Mouse (Mus musculus): Measurements from ENCODE around the gene Gm17324. TPM values are rescaled to one million over a fixed set of nuclear protein-coding genes. Genes with fewer than 3 reads are reported as not detected.
"Not testable (repeated sequence)": the region's sequence is repeated elsewhere in the genome, so short reads cannot be mapped to it uniquely, and the experiment has no call there.

Gene Gm17324
- polyA plus RNA-seq (2014; fragmentation: Nextera tagmentation; extraction: Ambion mirVana) = 0.72 and 0.80 TPM in 2 replicates

- ATAC-seq (replicated peaks; ENCODE audit: low FRiP score) (peak; percentile 97), DNase-seq (ENCODE audit: low spot score) (peak; percentile 95)
- peak within 1 kb of the TSS; percentile 97 for H3K4me3 ChIP-seq (ENCODE audit: low read depth, low read length)
- H3K27ac ChIP-seq (ENCODE audit: low read depth, low read length) = peak within 1 kb of the TSS; percentile 83
- H3K9ac ChIP-seq (ENCODE audit: low read length) = peak within 1 kb of the TSS; percentile 95
- H3K27me3 ChIP-seq (ENCODE audit: control insufficient read depth, insufficient read depth, low read length) = peaks cover 19% of the 10 kb centered on the region
- under 1% methylated on average over 96 of the region's 96 CpGs for WGBS
- H3K36me3 ChIP-seq (ENCODE audit: control insufficient read depth, insufficient read depth, low read length) = peaks cover 4% of the 10 kb centered on the region; the same call in 1 of the 2 replicates
- peak within 1 kb of the TSS; percentile 73 for H3K4me2 ChIP-seq (ENCODE audit: low read depth, low read length, severe bottlenecking)
- 0 out of 2 replicates have a peak, but pooled peaks cover 2% of the 10 kb centered on the region for H3K4me1 ChIP-seq (replicated peaks; ENCODE audit: control insufficient read depth, insufficient read depth, low read length)
- H3K9me3 ChIP-seq (ENCODE audit: control insufficient read depth, low read length) = no peaks in the 10 kb centered on the region
These were observed at the start of gene Gm17324, which contains the start of gene Mto1 for GRCm38 (mm10) chr9:78447973-78448873. TSS of gene Gm17324 (minus strand) at chr9:78448786. TSS of gene Mto1 (plus strand) at chr9:78448208.

- Histone ChIP-seq H3K9ac (ENCODE audit: low read length) (no peak overlapping the region), H3K27ac (ENCODE audit: low read depth, low read length) (no peak overlapping the region), H3K36me3 (ENCODE audit: control insufficient read depth, insufficient read depth, low read length) (no peaks in the 10 kb centered on the region), H3K9me3 (ENCODE audit: control insufficient read depth, low read length) (no peaks in the 10 kb centered on the region), H3K4me1 (replicated peaks; ENCODE audit: control insufficient read depth, insufficient read depth, low read length) (no peaks in the 10 kb centered on the region), H3K4me2 (ENCODE audit: low read depth, low read length, severe bottlenecking) (no peak overlapping the region), H3K27me3 (ENCODE audit: control insufficient read depth, insufficient read depth, low read length) (no peaks in the 10 kb centered on the region), H3K4me3 (ENCODE audit: low read depth, low read length) (no peak overlapping the region)
- DNase-seq (ENCODE audit: low spot score) (no peak), ATAC-seq (replicated peaks; ENCODE audit: low FRiP score) (no peak)
- WGBS = 83% methylated on average over 7 of the region's 7 CpGs
These were observed 44.6 kb upstream of the Gm17324 start for GRCm38 (mm10) chr9:78493171-78493570.

- Histone ChIP-seq H3K27ac (ENCODE audit: low read depth, low read length) (no peak overlapping the region), H3K9ac (ENCODE audit: low read length) (no peak overlapping the region), H3K36me3 (ENCODE audit: control insufficient read depth, insufficient read depth, low read length) (no peaks in the 10 kb centered on the region), H3K4me2 (ENCODE audit: low read depth, low read length, severe bottlenecking) (no peak overlapping the region), H3K4me3 (ENCODE audit: low read depth, low read length) (no peak overlapping the region), H3K9me3 (ENCODE audit: control insufficient read depth, low read length) (no peaks in the 10 kb centered on the region), H3K4me1 (replicated peaks; ENCODE audit: control insufficient read depth, insufficient read depth, low read length) (no peaks in the 10 kb centered on the region), H3K27me3 (ENCODE audit: control insufficient read depth, insufficient read depth, low read length) (no peaks in the 10 kb centered on the region)
- 90% methylated on average over 3 of the region's 3 CpGs for WGBS
- ATAC-seq (replicated peaks; ENCODE audit: low FRiP score) (no peak), DNase-seq (ENCODE audit: low spot score) (no peak)
These were observed 43.7 kb upstream of the Gm17324 start for GRCm38 (mm10) chr9:78492254-78492653.

GRCm38 (mm10) chr9:78491169-78491568 is 42.6 kb upstream of the Gm17324 start:
- H3K4me1 ChIP-seq (replicated peaks; ENCODE audit: control insufficient read depth, insufficient read depth, low read length) = no peaks in the 10 kb centered on the region
- H3K4me2 ChIP-seq (ENCODE audit: low read depth, low read length, severe bottlenecking) = no peak overlapping the region
- no peak for DNase-seq (ENCODE audit: low spot score)
- H3K9ac ChIP-seq (ENCODE audit: low read length) = no peak overlapping the region
- no peak overlapping the region for H3K4me3 ChIP-seq (ENCODE audit: low read depth, low read length)
- WGBS = 90% methylated on average over 3 of the region's 3 CpGs
- no peaks in the 10 kb centered on the region for H3K36me3 ChIP-seq (ENCODE audit: control insufficient read depth, insufficient read depth, low read length)
- H3K27me3 ChIP-seq (ENCODE audit: control insufficient read depth, insufficient read depth, low read length) = no peaks in the 10 kb centered on the region
- no peak for ATAC-seq (replicated peaks; ENCODE audit: low FRiP score)
- H3K9me3 ChIP-seq (ENCODE audit: control insufficient read depth, low read length) = no peaks in the 10 kb centered on the region
- H3K27ac ChIP-seq (ENCODE audit: low read depth, low read length) = no peak overlapping the region

- H3K4me3 ChIP-seq (ENCODE audit: low read depth, low read length) = peak within 1 kb of the TSS; percentile 22
- no peaks in the 10 kb centered on the region for H3K36me3 ChIP-seq (ENCODE audit: control insufficient read depth, insufficient read depth, low read length)
- no peaks in the 10 kb centered on the region for H3K9me3 ChIP-seq (ENCODE audit: control insufficient read depth, low read length)
- H3K4me1 ChIP-seq (replicated peaks; ENCODE audit: control insufficient read depth, insufficient read depth, low read length) = no peaks in the 10 kb centered on the region
- WGBS = 3% methylated on average over 16 of the region's 20 CpGs
- no peak within 1 kb of the TSS; the same call in 1 of the 2 replicates for H3K27ac ChIP-seq (ENCODE audit: low read depth, low read length)
- peak within 1 kb of the TSS; percentile 56 for H3K9ac ChIP-seq (ENCODE audit: low read length)
- DNase-seq (ENCODE audit: low spot score) (peak; percentile 68), ATAC-seq (replicated peaks; ENCODE audit: low FRiP score) (peak; percentile 75)
- no peaks in the 10 kb centered on the region for H3K27me3 ChIP-seq (ENCODE audit: control insufficient read depth, insufficient read depth, low read length)
- H3K4me2 ChIP-seq (ENCODE audit: low read depth, low read length, severe bottlenecking) = peak within 1 kb of the TSS; percentile 54
These were observed 40.4 kb upstream of the Gm17324 start, which contains the start of gene Eef1a1 for GRCm38 (mm10) chr9:78488890-78489420. TSS of gene Eef1a1 (minus strand) at chr9:78489151.

- not testable (repeated sequence) for H3K4me1 ChIP-seq (replicated peaks; ENCODE audit: control insufficient read depth, insufficient read depth, low read length); H3K27ac ChIP-seq (ENCODE audit: low read depth, low read length); H3K27me3 ChIP-seq (ENCODE audit: control insufficient read depth, insufficient read depth, low read length); H3K9ac ChIP-seq (ENCODE audit: low read length); H3K4me2 ChIP-seq (ENCODE audit: low read depth, low read length, severe bottlenecking); DNase-seq (ENCODE audit: low spot score); H3K4me3 ChIP-seq (ENCODE audit: low read depth, low read length); ATAC-seq (replicated peaks; ENCODE audit: low FRiP score); H3K36me3 ChIP-seq (ENCODE audit: control insufficient read depth, insufficient read depth, low read length); H3K9me3 ChIP-seq (ENCODE audit: control insufficient read depth, low read length)
- 93% methylated on average over 5 of the region's 5 CpGs for WGBS
These were observed 39.4 kb upstream of the Gm17324 start for GRCm38 (mm10) chr9:78488021-78488420.

- H3K4me3 ChIP-seq (ENCODE audit: low read depth, low read length) = no peak overlapping the region
- no peaks in the 10 kb centered on the region for H3K9me3 ChIP-seq (ENCODE audit: control insufficient read depth, low read length)
- H3K27ac ChIP-seq (ENCODE audit: low read depth, low read length) = no peak overlapping the region
- H3K36me3 ChIP-seq (ENCODE audit: control insufficient read depth, insufficient read depth, low read length) = no peaks in the 10 kb centered on the region; the same call in 1 of the 2 replicates
- ATAC-seq (replicated peaks; ENCODE audit: low FRiP score) = no peak
- H3K4me1 ChIP-seq (replicated peaks; ENCODE audit: control insufficient read depth, insufficient read depth, low read length) = peaks cover 4% of the 10 kb centered on the region; the same call in 1 of the 2 replicates
- WGBS = 78% methylated on average over 3 of the region's 3 CpGs
- no peak overlapping the region for H3K9ac ChIP-seq (ENCODE audit: low read length)
- no peak for DNase-seq (ENCODE audit: low spot score)
- H3K27me3 ChIP-seq (ENCODE audit: control insufficient read depth, insufficient read depth, low read length) = no peaks in the 10 kb centered on the region
- H3K4me2 ChIP-seq (ENCODE audit: low read depth, low read length, severe bottlenecking) = no peak overlapping the region
These were observed 36.1 kb upstream of the Gm17324 start for GRCm38 (mm10) chr9:78484660-78485059.

GRCm38 (mm10) chr9:78482386-78482785 is 33.8 kb upstream of the Gm17324 start:
- peak overlapping the region; percentile 99 for H3K27ac ChIP-seq (ENCODE audit: low read depth, low read length)
- peak overlapping the region; percentile 99 for H3K4me3 ChIP-seq (ENCODE audit: low read depth, low read length)
- H3K27me3 ChIP-seq (ENCODE audit: control insufficient read depth, insufficient read depth, low read length) = no peaks in the 10 kb centered on the region
- peak overlapping the region; percentile 92 for H3K9ac ChIP-seq (ENCODE audit: low read length)
- WGBS = 5% methylated on average over 3 of the region's 3 CpGs
- ATAC-seq (replicated peaks; ENCODE audit: low FRiP score) (no peak), DNase-seq (ENCODE audit: low spot score) (no peak)
- H3K4me1 ChIP-seq (replicated peaks; ENCODE audit: control insufficient read depth, insufficient read depth, low read length) = peaks cover 4% of the 10 kb centered on the region; the same call in 1 of the 2 replicates
- peaks cover 6% of the 10 kb centered on the region; the same call in 1 of the 2 replicates for H3K36me3 ChIP-seq (ENCODE audit: control insufficient read depth, insufficient read depth, low read length)
- no peaks in the 10 kb centered on the region for H3K9me3 ChIP-seq (ENCODE audit: control insufficient read depth, low read length)
- H3K4me2 ChIP-seq (ENCODE audit: low read depth, low read length, severe bottlenecking) = peak overlapping the region; percentile 51

Data from forebrain, embryonic 11.5 days (tissue).